ENCODE assay signal across 8 mouse cellular contexts in the genomic region with DNA sequence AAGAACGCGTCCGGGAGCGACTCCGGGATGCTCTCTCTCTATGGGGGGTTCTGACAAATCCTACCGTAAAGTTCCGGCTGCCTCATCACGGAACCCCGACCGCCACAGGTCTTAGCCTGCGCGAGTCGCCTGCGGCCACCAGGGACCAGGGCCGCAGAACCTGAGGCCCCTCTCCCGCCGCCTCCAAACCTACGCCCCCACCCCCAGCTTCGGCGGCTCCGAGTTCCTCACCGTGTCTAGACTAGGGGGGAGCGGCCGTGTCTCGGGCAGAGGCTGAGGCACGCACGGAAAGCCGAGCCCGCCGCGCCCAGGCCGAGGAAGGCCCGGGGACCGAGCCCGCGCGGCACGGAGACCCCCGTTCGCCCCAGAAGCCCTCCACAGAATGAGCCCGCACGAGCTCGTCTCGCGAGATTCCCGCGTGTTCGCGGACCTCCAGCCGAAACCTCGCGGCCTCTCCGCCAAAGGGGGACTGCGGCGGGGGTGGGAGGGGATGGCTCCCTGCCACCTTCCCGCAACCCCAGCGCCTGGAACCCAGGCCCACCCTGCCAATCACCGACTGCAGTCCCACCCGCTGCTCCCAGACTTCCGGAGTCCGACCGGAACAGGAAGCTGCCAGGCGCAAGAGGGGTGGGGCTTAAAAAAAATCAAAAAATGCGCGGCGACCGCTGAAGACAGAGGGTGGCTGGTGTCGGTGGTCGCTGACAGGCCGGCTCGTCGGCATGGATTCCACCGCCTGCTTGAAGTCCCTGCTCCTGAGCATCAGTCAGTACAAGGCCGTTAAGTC. TPM values are rescaled to one million over a fixed set of nuclear protein-coding genes. Genes with fewer than 3 reads are reported as not detected.
DNase-seq lines count a peak whose midpoint lies in the region; ATAC-seq lines count a peak whose summit lies in the region.

A gene (minus strand): TSS at position 607 of the 784 bp plus-strand sequence.
A gene (plus strand): TSS at position 627 of the 784 bp plus-strand sequence.

- no peaks in the 10 kb centered on the region for H3K9me3 ChIP-seq in heart, embryonic 14.5 days (ENCODE audit: control insufficient read depth, low read length)
- H3K9me3 ChIP-seq in liver, embryonic 13.5 days (replicated peaks) = no peaks in the 10 kb centered on the region
- no peaks in the 10 kb centered on the region for H3K9me3 ChIP-seq in stomach, embryonic 16.5 days (replicated peaks; ENCODE audit: control insufficient read depth, low read length)

- under 1% methylated on average over 74 of the region's 74 CpGs for WGBS in heart, embryonic 14.5 days
- WGBS in liver, embryonic 13.5 days (ENCODE audit: insufficient replicate concordance) = under 1% methylated on average over 74 of the region's 74 CpGs
- under 1% methylated on average over 74 of the region's 74 CpGs for WGBS in stomach, embryonic 16.5 days

- peak within 1 kb of the TSS; percentile 89 to 99 for H3K4me3 ChIP-seq in heart, embryonic 14.5 days (ENCODE audit: control insufficient read depth in 1 of 2, insufficient read depth in 1 of 2, low read depth in 1 of 2, low read length in 2 of 2)
- H3K4me3 ChIP-seq in liver, embryonic 13.5 days (replicated peaks) = peak within 1 kb of the TSS; percentile 97
- H3K4me3 ChIP-seq in stomach, embryonic 16.5 days (replicated peaks; ENCODE audit: low read length) = peak within 1 kb of the TSS; percentile 92

- peak; percentile 88 for DNase-seq in CD4-positive helper T cell, adult 2 months (ENCODE audit: low read depth, low spot score)
- DNase-seq in brain, embryonic 18.5 days (ENCODE audit: low read depth, low spot score) = peak; percentile 91
- peak; percentile 92 for DNase-seq in kidney, postnatal 14 days
- DNase-seq in liver, embryonic 13.5 days = peak; percentile 84
- DNase-seq in neural tube, embryonic 10.5 days (ENCODE audit: extremely low spot score, low spot score) = peak; percentile 95

- peak within 1 kb of the TSS; percentile 78 for H3K4me2 ChIP-seq in heart, embryonic 14.5 days (ENCODE audit: low read length)
- peak within 1 kb of the TSS; percentile 88 for H3K4me2 ChIP-seq in liver, embryonic 13.5 days
- peak within 1 kb of the TSS; percentile 68 for H3K4me2 ChIP-seq in stomach, embryonic 16.5 days (ENCODE audit: low read depth, low read length)

- H3K9ac ChIP-seq in heart, embryonic 14.5 days (ENCODE audit: low read length) = peak within 1 kb of the TSS; percentile 99
- peak within 1 kb of the TSS; percentile 97 for H3K9ac ChIP-seq in liver, embryonic 13.5 days
- peak within 1 kb of the TSS; percentile 99 for H3K9ac ChIP-seq in stomach, embryonic 16.5 days (ENCODE audit: low read length)

- peak; percentile 89 for ATAC-seq in erythroid progenitor cell, adult 5-6 weeks (replicated peaks; ENCODE audit: low FRiP score, poor library complexity, severe bottlenecking)
- ATAC-seq in heart, embryonic 14.5 days (ENCODE audit: insufficient number of reproducible peaks, insufficient read depth, low FRiP score, low read depth) = peak; percentile 98
- ATAC-seq in liver, embryonic 13.5 days (ENCODE audit: low read depth) = peak; percentile 96
- peak; percentile 99 for ATAC-seq in stomach, embryonic 16.5 days (ENCODE audit: insufficient read depth, low FRiP score)

- H3K27me3 ChIP-seq in heart, embryonic 14.5 days (ENCODE audit: control insufficient read depth, insufficient read depth, low read length) = no peaks in the 10 kb centered on the region
- no peaks in the 10 kb centered on the region for H3K27me3 ChIP-seq in liver, embryonic 13.5 days
- H3K27me3 ChIP-seq in stomach, embryonic 16.5 days (ENCODE audit: control insufficient read depth, insufficient read depth, low read length) = no peaks in the 10 kb centered on the region

- H3K27ac ChIP-seq in heart, embryonic 14.5 days (replicated peaks in 1 of 2; ENCODE audit: control insufficient read depth in 1 of 2, insufficient read depth in 1 of 2, low read depth in 2 of 2, low read length in 2 of 2) = peak within 1 kb of the TSS; percentile 95 to 96
- H3K27ac ChIP-seq in liver, embryonic 13.5 days = peak within 1 kb of the TSS; percentile 91
- H3K27ac ChIP-seq in stomach, embryonic 16.5 days (ENCODE audit: low read length) = peak within 1 kb of the TSS; percentile 92

- H3K36me3 ChIP-seq in heart, embryonic 14.5 days (ENCODE audit: control insufficient read depth, insufficient read depth, low read length) = peaks cover 10% of the 10 kb centered on the region
- H3K36me3 ChIP-seq in liver, embryonic 13.5 days = peaks cover 8% of the 10 kb centered on the region
- H3K36me3 ChIP-seq in stomach, embryonic 16.5 days (ENCODE audit: control insufficient read depth, insufficient read depth, low read length) = 0 out of 2 replicates have a peak, but pooled peaks cover 3% of the 10 kb centered on the region

- peaks cover 2 to 16% of the 10 kb centered on the region in 2 experiments; a peak in 2 of 4 replicates for H3K4me1 ChIP-seq in heart, embryonic 14.5 days (ENCODE audit: control insufficient read depth in 2 of 2, insufficient read depth in 2 of 2, low read length in 2 of 2)
- peaks cover 21% of the 10 kb centered on the region for H3K4me1 ChIP-seq in liver, embryonic 13.5 days (replicated peaks)
- peaks cover 14% of the 10 kb centered on the region for H3K4me1 ChIP-seq in stomach, embryonic 16.5 days (ENCODE audit: control insufficient read depth, insufficient read depth, low read length)

RNA-seq across cellular contexts. Expression of the first gene that starts in this region (rescaled TPM):
- 22.2 and 33.9 TPM in 2 replicates for total RNA-seq in erythroid progenitor cell, adult 5-6 weeks (2015; ENCODE audit: low replicate concordance)
- total RNA-seq in erythroid progenitor cell, adult 5-6 weeks (2017; ENCODE audit: low replicate concordance) = 18.2 and 26.1 TPM in 2 replicates
- 20.0 and 22.5 TPM in 2 replicates for polyA plus RNA-seq in heart, embryonic 14.5 days (2014; fragmentation: Nextera tagmentation; extraction: Ambion mirVana)
- 7.0 and 9.8 TPM in 2 replicates for polyA plus RNA-seq in liver, embryonic 13.5 days (2015; fragmentation: Nextera tagmentation; extraction: Ambion mirVana)
- 18.2 and 19.6 TPM in 2 replicates for polyA plus RNA-seq in stomach, embryonic 16.5 days (2015; fragmentation: Nextera tagmentation; extraction: Ambion mirVana)

RNA-seq across cellular contexts. Expression of the second gene that starts in this region (rescaled TPM):
- 171 and 296 TPM in 2 replicates for total RNA-seq in erythroid progenitor cell, adult 5-6 weeks (2015; ENCODE audit: low replicate concordance)
- total RNA-seq in erythroid progenitor cell, adult 5-6 weeks (2017; ENCODE audit: low replicate concordance) = 251 and 283 TPM in 2 replicates
- polyA plus RNA-seq in heart, embryonic 14.5 days (2014; fragmentation: Nextera tagmentation; extraction: Ambion mirVana) = 23.7 and 25.3 TPM in 2 replicates
- polyA plus RNA-seq in liver, embryonic 13.5 days (2015; fragmentation: Nextera tagmentation; extraction: Ambion mirVana) = 19.2 and 27.1 TPM in 2 replicates
- 22.2 and 24.1 TPM in 2 replicates for polyA plus RNA-seq in stomach, embryonic 16.5 days (2015; fragmentation: Nextera tagmentation; extraction: Ambion mirVana)

Comparison
In these comparisons a context has a peak if more than half of its experiments do, and no peak if none do; other contexts are left out.
1. Peak in every context shown above with its lines: DNase-seq, ATAC-seq, H3K4me3 ChIP-seq and H3K27ac ChIP-seq.